Mouse (Mus musculus): ENCODE results near the gene Anks1b. TPM values are rescaled to one million over a fixed set of nuclear protein-coding genes. Genes with fewer than 3 reads are reported as not detected.

Gene Anks1b
- total RNA-seq, 2 experiments from 2014 or later, result 480 to 546 TPM

GRCm38 (mm10) chr10:90830591-90831287, 957.4 kb downstream of the Anks1b start:
- peak in 1 of 2 experiments; percentile 33 for DNase-seq (ENCODE audit: extremely low spot score in 1 of 2, low spot score in 1 of 2)

DNA sequence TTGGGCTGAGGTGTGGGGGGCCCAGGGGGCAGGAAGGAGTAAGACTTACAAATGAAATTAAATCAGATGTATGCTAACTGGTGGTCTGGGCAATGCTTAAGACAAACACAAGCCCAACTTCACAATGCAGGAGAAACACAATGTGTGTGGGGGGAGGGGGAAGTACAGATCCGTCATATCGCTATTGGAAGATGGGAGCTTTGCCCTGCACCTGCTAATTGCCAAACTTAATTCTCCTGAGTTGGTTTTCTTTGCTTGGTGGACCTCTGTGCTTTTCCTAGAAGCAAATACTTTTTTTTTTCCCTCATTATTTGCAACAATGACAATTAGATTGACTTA, 957.9 kb downstream of the Anks1b start:
- no peak for DNase-seq (ENCODE audit: extremely low spot score in 1 of 2, low spot score in 1 of 2)

- DNase-seq (ENCODE audit: extremely low spot score in 1 of 2, low spot score in 1 of 2), result no peak
These were observed 961.0 kb downstream of the Anks1b start for GRCm38 (mm10) chr10:90834306-90834705.

DNA sequence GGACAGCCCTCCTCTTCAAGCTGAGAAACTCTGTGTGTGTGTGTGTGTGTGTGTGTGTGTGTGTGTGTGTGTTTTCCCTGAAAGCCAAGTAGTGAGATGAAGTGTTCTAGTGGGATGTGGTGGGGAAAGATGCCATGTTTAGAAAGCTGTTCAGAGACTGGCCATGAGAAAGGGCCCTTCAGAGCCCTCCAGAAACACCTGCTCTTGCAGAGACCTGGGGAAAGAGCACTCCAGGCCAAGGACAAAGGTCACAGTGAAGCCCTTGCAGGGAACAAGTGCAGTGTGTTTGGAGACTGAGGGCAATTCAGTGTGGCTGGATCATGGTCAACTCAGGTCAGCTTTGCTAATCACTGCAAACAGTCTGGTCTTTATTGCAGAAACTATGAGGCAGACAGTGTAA, 961.9 kb downstream of the Anks1b start:
- DNase-seq (ENCODE audit: extremely low spot score in 1 of 2, low spot score in 1 of 2), result no peak

GRCm38 (mm10) chr10:90839611-90840335, 966.5 kb downstream of the Anks1b start:
- DNase-seq (ENCODE audit: extremely low spot score in 1 of 2, low spot score in 1 of 2), result no peak

DNA sequence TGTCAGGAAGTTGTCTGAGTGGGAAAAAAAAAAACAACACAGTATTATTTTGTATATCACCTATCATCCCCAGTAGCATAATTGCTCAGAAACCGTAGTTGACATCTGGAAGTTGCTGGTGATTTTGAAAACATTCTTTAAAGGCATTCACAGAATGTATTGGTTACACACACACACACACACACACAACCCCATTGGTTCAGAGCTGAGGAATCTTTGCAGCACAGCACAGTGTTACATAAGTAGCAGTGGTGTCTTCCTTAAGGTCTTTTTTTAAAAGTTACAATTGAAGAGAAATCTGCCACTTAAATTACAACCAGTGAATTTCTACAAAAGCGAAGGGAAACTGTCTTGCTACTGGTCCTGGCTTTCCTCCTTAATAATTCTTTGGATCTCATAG, 969.1 kb downstream of the Anks1b start:
- no peak for DNase-seq (ENCODE audit: extremely low spot score in 1 of 2, low spot score in 1 of 2)

DNA sequence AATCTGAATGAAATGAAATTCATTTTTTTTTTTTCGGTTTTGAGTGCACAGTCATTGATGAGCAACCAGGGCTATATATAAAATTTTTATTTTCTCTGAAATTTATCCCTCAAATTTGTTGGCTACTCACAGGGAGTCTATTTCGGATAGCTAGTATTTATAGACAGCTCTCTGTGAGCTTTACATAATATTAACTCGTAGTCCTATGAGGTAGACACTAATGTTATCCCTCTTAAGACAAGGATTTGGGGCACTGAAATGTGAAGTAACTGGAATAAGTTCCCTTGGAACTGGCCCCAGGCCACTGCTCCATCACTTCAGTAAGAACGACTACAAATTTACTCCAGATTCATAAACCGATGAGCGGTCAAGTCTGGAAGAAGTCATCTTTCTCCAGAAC, 977.8 kb downstream of the Anks1b start:
- no peak for DNase-seq (ENCODE audit: extremely low spot score in 1 of 2, low spot score in 1 of 2)

DNA sequence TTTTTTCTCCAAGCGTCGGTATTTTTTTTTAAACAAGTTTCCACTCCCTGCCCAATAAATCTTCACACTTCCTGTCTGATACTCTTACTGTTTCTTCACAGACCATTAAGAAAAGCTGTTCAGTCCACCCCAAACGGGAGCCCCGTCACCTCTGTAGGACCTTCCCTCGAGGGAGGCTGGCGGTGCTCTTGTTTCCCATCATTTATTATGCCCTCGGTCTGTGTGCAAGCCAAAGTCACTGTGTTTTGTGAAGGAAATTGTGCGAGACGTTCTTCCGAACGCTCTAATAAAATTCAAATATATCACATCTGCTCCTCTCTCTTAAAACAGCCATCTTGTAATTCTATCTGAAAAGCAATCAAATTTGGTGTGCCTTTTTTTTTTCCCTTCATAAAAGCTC, 978.7 kb downstream of the Anks1b start:
- DNase-seq (ENCODE audit: extremely low spot score in 1 of 2, low spot score in 1 of 2), result no peak

GRCm38 (mm10) chr10:90852432-90852831, 979.1 kb downstream of the Anks1b start:
- no peak for DNase-seq (ENCODE audit: extremely low spot score in 1 of 2, low spot score in 1 of 2)

DNA sequence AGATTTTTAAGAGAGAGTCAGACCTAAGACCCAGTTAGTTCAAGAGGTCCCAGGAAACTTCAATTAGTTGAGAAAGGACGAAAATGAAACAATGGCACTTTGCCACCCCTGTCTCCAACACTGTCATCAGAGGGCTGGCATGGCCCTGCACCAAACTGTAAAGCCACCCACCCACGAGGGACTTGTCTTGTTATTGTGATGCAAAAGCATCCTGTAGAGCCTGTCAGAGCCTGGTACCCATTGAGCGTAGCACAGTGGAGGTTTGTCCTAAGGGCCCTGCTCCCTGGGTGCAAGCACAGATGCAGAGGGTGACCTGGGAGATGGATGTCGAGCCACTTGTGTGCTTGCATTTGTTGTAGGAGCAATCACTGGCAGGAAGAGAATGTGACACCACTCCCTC, 983.4 kb downstream of the Anks1b start:
- no peak for DNase-seq (ENCODE audit: extremely low spot score in 1 of 2, low spot score in 1 of 2)

DNA sequence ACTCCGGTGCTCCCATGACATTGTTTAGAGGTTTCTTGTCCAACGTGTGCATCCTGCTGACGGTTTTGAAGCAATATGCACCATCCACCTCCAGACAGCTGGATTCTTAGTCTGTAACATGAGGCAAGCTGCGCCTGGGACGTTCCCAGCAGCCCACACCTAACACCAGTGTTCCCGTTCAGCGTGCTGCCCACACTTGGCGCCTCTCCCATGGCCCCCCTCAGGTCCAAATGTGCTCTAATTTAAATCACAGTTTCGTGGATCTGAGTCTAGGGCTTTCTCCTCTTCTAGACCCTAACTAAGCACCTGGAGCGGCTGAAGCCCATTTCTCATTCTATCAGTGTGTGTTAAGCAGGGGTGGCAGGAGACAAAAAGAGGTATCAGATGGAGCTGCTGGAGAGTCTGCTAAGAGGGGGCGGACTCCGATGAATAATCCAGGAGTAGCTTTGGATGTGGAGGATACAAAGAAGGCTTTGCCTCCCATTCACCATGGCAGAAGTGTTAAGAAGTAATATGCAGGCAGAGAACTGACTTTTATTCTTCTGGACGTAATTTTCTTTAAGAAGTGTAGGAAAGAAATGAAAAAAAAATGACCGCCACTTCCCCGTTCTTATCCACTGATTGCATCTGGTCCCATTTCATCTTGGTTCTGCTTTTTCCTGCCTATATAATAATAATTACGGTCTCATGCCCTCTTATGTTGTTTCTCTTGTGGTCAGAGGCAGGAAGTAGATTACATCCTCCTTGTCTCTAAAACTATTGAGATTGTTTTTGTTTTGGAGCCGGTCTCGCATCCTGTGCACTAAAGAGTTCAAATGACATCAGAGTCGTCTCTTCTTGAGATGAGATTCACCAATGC, 986.6 kb downstream of the Anks1b start:
- peak; percentile 64 for DNase-seq (ENCODE audit: extremely low spot score in 1 of 2, low spot score in 1 of 2)

DNA sequence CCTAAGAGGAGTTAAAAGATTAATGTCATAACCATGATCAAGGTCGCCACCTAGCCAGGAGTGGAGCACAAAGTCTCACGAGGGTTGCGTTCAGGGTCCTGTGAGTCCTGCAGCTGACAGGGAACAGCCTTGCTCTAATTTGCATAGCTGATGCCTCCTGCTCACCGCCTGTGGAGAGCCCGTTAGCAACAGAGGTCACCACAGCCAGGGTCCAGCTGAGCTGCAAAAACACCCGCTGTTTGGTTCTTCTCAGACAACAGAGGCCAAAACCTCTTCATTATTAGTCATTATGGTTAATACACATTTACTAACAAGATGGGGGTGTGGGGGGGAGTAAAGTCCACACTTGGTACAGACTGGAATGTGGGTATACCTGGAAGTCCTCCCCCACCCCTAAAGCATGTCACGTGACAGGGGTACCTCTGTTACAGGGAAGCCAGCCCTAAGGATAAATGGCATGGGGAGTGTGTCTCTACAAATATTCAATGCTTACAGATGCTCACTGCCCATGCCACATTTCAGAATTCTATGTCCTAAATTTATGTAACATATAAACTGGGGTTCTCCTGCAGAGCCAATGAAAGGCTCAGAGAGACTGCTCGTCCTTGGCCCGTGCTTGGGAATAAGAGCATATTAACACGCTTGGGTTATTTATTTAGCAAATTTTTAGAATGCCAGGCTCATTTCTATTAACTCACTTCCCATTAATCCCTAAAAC, 990.7 kb downstream of the Anks1b start:
- DNase-seq (ENCODE audit: extremely low spot score in 1 of 2, low spot score in 1 of 2), result no peak

- DNase-seq (ENCODE audit: extremely low spot score in 1 of 2, low spot score in 1 of 2), result no peak
These were observed 991.2 kb downstream of the Anks1b start for GRCm38 (mm10) chr10:90864599-90864889.

- no peak for DNase-seq (ENCODE audit: extremely low spot score in 1 of 2, low spot score in 1 of 2)
These were observed 999.9 kb downstream of the Anks1b start for GRCm38 (mm10) chr10:90873204-90873603.

DNA sequence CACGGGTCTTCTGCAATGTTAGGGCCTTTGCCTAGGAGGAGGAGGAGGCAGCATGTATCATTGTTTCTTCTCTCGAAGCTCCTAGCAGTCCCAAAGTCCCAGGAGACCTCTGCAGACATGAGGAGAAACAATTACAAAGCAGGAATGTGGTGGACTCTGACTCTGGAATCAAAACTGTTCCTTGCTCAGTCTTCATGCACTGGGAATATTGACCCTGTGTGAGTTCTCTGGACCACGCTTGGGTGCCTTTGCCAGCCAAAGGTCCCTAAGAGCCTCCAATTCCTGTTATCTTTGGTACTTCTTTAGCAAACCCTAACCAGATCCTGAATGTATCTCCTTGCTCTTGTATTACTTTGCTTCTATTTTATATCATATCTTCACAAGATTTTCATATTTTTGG, 1000.9 kb downstream of the Anks1b start:
- DNase-seq (ENCODE audit: extremely low spot score in 1 of 2, low spot score in 1 of 2), result no peak

GRCm38 (mm10) chr10:90880854-90881560, 1007.7 kb downstream of the Anks1b start:
- no peak for DNase-seq (ENCODE audit: extremely low spot score in 1 of 2, low spot score in 1 of 2)

- DNase-seq (ENCODE audit: extremely low spot score in 1 of 2, low spot score in 1 of 2), result no peak
These were observed 1016.3 kb downstream of the Anks1b start for GRCm38 (mm10) chr10:90889566-90889965.

- peak in 1 of 2 experiments; percentile 42 for DNase-seq (ENCODE audit: extremely low spot score in 1 of 2, low spot score in 1 of 2)
These were observed 1019.4 kb downstream of the Anks1b start for GRCm38 (mm10) chr10:90892728-90893127.

DNA sequence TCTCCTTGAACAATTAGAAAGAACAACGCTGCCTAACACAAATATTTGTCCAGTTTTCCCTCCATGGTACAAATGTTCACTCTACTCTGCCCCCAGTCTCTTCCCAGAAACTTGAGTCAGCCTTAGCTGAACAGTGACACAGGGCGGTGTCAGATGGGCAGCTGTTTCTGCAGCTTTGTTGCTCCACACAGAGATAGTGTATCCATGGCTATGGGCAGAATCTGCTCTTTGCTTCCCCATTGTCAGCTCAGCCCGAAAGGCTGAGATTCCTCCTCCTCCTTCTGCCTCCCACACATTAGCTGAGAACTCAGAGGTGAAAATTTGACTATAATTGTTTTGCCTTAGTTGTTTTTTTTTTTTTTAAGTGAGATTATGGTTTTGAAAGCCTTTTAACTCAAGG, 1024.6 kb downstream of the Anks1b start:
- DNase-seq (ENCODE audit: extremely low spot score in 1 of 2, low spot score in 1 of 2), result no peak

GRCm38 (mm10) chr10:90904185-90904584, 1030.9 kb downstream of the Anks1b start:
- no peak for DNase-seq (ENCODE audit: extremely low spot score in 1 of 2, low spot score in 1 of 2)

Measured in layer of hippocampus, postnatal 25 days (tissue).